Mouse (Mus musculus): ENCODE measurements around the gene Auts2.

- no peak for TF ChIP-seq USF2 (conservative IDR thresholded peaks at IDR 0.05; ENCODE audit: low read depth, low read length)
- no peak for TF ChIP-seq POLR2AphosphoS2 (IDR thresholded peaks at IDR 0.05; ENCODE audit: low read depth, low read length)
- no peak for TF ChIP-seq CTCF (conservative IDR thresholded peaks at IDR 0.05 in 1 of 2, IDR thresholded peaks at IDR 0.05 in 1 of 2; ENCODE audit: low read depth in 2 of 2, low read length in 2 of 2)
- no peak for TF ChIP-seq TBP (conservative IDR thresholded peaks at IDR 0.05; ENCODE audit: low read depth, low read length)
- no peak for TF ChIP-seq NRF1 (IDR thresholded peaks at IDR 0.05; ENCODE audit: low read depth, low read length)
- no peak for TF ChIP-seq ELF1 (IDR thresholded peaks at IDR 0.05; ENCODE audit: low read depth, low read length)
- TF ChIP-seq MAFK (IDR thresholded peaks at IDR 0.05; ENCODE audit: insufficient replicate concordance, low read length): no peak
- no peak for TF ChIP-seq EP300 (IDR thresholded peaks at IDR 0.05; ENCODE audit: low read length)
- no peak for TF ChIP-seq MYC (IDR thresholded peaks at IDR 0.05; ENCODE audit: low read depth, low read length)
- no peak for TF ChIP-seq RCOR1 (conservative IDR thresholded peaks at IDR 0.05; ENCODE audit: low read depth, low read length)
- TF ChIP-seq POLR2A (IDR thresholded peaks at IDR 0.05; ENCODE audit: low read depth, low read length): no peak
These were observed 45.1 kb downstream of the Auts2 start for GRCm38 (mm10) chr5:132498045-132498444.

Measured in CH12.LX (cell line).